Mouse (Mus musculus): ENCODE data around the gene Arih2.
A peak's percentile ranks its signal among the peaks of the same experiment; 100 is the strongest.
"Not testable (repeated sequence)": the region's sequence is repeated elsewhere in the genome, so short reads cannot be mapped to it uniquely, and the experiment has no call there.

The Arih2 gene

DNA sequence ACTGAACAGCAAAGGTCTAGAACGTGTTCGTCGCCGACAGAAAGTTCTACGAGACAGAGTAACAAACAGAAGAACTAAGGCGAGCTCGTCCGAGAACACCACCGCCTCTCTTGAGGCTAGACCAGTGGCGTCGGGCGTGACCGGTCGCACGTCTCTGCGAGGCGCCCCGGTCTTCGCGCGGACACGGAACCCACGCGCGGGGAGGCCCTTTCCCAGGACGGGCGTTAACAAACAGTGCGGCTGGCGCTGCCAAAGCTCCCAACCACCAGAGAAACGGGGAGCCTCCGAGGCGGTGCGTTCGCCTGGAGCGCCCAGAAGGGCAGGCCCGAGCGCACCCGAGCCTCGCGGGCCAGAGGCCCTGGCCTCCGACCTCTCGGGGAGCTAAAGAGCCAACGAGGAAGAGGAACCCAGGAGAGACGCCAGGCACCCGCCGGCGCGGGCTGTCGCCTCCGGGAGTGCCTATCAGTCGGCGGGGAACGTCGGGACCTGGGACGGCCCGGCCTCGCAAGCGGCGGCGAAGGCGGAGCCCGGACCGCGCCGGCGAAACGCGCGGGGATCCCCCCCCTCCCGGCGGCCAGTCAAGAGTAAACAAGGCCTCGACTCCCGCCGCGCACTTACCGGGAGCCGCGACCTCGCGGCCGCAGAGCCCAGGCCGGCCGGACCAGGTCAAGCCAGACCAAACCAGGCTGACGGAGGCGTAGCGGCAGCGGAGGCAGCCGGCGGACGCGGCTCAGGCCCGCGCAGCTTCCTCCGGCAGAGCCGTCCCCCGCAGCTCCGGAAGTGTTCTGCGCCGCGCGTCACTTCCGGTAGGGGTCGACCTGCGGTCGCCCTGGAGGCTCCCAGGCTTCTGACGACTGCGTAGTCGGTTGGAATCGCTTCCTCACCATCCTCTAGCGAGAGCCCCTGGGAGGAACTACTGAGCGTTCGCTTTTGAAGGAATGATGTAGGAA, at the start of gene Arih2:
Gene Arih2 (minus strand): TSS at position 776 of the 950 bp plus-strand sequence.
- peak; percentile 83 to 88 for DNase-seq (ENCODE audit: low spot score in 2 of 2)

DNA sequence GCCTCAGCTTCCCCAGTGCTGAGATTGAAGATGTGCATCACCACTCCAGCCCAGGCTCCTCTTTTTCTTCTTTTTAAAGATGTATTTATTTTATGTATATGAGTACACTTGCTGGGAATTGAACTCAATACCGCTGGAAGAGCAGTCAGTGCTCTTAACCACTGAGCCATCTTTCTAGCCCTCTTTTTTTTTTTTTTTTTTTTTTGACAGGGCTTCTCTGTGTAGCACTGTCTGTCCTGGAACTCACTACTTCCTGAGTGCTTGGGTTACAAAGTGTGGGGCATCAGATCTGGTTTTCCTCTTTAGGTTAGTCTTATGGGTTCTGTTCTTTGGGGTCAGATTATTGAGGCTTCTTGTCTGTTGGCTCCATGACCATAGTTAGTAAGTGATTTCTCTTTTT, 45.3 kb upstream of the Arih2 start:
- no peak for DNase-seq (ENCODE audit: low spot score in 2 of 2)

DNA sequence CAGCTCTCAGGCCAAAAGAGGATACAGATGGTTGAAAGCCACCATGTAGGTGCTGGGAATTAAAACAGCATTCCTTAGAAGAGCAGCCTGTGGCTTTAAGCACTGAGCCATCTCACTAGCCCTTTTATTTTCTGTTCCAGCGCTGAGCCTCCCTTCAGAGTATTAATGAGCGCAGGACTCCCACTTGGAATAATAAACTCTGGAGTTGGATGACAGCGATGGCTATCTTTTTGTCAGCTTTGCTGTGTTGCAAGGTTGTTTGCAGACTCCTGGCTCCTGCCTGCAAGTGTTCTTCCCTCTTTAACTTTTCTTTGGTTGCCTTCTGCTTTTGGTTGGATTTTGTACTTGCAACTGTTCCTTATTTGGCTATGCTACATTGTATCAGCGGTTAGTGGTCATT, 44.8 kb upstream of the Arih2 start:
- DNase-seq (ENCODE audit: low spot score in 2 of 2) = no peak

DNA sequence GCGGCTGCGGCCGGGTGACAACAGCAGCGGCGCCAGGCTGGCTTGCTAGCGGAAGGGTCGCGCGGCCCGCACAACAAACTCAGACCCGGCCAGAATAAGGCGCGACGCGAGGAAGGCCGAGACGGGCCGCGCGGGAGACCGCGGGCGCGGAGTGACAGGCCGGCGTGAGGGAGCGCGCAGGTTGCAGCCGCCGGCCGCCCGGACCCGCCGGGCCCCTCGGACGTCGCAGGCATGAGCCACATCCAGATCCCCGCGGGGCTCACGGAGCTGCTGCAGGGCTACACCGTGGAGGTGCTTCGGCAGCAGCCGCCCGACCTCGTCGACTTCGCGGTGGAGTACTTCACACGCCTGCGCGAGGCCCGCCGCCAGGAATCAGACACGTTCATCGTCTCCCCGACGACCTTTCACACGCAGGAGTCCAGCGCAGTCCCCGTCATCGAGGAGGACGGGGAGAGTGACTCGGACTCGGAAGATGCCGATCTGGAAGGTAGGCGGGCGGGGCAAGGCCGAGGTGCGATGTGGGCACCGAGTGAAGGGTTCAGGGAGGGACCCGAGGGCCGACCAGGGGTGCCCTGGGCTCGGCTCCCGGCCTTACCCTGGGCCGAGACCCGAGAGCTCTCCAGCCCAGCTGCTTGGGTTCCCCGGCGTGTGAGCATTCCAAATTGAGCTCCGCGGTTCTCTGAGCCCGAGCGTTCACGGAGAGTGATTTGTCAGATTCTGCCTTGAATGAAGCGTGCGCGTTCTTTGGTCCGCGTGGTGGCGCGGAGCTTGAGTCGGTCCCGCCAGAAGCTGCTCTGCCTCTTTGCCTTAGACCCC, 43.2 kb upstream of the Arih2 start:
- DNase-seq (ENCODE audit: low spot score in 2 of 2) = peak; percentile 55 to 64

DNA sequence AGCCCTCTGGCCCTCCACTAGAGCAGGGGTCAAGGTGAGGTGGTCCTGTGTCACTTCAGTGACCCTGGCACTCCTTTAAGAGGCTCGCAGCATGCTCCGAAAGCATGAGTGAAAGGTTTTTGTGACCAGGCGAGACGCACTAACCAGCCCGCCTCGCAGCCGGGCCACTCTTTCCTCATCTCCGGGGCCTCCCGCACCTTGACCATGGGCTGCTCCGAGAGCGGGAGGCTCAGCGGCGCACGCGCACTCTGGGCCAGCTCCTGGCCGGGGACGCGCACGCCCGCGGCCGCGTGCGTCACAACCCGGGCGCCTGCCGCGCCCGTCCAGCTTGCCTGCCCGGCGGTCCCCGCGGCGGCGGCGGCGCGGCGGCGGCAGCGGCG, 42.6 kb upstream of the Arih2 start:
- DNase-seq (ENCODE audit: low spot score in 2 of 2) = peak; percentile 77 to 80

DNA sequence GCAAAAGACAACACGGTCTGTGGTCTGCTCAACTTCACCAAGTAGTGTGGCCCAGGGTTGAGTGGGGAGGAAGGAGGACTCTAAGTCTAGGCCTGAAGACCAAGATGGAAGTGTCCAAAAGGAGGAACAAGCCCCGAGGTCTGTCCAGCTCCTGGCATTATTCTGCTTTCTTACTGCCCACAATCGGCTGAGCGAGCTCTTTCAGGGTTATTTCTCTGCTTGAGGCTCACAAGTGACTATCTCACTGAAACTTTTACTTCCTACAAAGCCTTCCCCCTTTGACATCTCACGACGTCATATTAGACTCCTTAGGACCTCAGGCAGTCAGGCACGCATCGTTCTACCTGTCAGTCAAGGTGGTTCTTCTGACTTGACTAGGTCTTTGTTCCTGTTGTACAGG, 42.2 kb upstream of the Arih2 start:
- DNase-seq (ENCODE audit: low spot score in 2 of 2) = no peak

DNA sequence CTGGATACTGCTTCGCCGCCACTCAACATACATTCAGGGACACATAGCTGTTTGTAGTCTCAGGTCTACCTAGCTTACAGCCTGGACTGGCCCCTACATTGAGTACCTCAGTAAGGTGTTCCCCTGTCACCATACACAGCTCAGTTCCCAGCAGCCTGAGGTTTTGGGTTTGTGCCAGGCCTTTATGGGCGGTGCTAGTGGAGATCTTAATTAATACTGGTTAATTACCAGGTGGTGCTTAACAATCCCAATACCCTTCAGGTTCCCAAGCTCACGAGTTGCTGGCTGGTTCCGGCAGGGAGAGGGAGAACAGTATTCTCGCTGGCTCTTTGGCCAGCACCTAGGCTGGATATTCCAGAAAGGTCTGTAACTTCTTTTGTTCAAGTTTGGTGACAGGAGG, 41.7 kb upstream of the Arih2 start:
- no peak for DNase-seq (ENCODE audit: low spot score in 2 of 2)

DNA sequence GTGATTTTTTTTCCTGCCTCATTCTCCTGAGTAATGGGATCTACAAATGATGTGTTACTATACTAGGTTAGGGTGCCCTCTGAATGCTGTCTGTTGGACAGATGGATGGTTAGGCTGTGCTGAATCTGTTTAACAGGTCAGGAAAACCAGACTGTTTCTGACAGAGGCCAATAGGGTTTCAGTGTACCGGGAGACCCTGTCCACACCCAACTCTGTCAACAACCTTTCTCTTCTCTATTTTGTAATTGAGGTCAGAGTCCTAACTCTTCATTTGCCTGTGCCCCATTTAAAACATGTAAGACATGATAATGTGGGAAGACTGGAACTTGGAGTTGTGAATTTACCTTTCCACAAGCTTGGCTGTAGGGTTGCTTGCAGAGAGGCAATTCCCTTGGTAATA, 40.8 kb upstream of the Arih2 start:
- no peak for DNase-seq (ENCODE audit: low spot score in 2 of 2)

DNA sequence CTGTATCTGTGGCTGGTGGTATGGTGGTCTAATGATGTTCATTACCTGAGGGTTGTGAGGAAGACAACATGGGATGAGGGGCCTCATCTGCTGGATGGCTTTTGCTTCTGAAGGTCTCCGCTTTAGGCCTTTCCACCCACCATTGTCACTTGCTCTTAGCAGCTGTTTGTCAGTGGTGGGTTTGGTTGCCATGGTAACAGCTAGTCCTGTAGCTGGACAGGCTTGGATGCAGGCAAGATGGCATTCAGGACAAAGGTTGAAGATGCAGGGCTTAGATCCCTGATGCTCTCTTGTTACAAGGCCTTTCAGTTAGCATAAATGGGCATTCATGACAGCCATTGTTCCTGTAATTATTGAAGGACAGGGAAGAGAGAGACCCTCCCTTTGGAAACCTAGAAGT, 39.9 kb upstream of the Arih2 start, which contains the start of gene Prkar2a:
Gene Prkar2a (plus strand): TSS at position 209 of the 400 bp plus-strand sequence.
- DNase-seq (ENCODE audit: low spot score in 2 of 2) = no peak

DNA sequence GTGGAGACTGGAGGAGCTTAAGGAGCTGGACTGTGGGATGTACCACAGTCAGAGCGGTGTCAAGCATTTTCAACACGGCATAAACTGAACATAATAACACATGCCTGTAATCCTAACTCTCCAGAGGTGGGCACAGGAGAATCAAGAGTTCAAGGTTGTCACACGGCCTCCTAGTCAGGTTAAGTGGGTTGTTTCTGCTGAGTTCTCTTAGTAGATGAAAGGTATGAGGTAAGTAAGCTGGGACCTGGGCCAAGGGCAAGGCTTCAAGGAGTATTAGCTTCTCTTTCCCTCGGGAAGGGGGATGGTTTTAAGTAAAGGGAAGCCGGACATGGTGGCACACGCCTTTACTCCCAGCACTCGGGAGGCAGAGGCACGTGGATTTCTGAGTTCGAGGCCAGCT, 39.3 kb upstream of the Arih2 start:
- DNase-seq (ENCODE audit: low spot score in 2 of 2) = no peak

DNA sequence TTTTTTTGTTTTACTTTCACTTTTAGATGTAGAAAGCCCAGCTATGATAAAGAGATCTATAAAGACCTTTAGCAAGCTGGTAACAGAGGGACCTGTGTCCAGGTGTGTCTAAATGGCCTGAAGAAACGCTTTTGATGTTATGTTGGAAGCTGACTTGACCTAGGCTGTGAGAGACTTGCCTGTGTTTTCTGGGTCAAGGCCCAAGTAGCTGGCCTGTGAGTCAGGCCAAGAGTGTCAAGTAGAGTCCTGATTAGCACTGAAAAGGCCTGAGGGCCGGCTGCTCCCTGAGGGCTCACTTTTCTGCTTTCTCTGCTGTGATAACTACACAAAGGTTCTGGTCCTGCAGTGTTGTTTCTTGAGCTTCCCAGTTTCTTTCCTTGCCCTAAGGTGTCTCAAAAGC, 38.5 kb upstream of the Arih2 start:
- no peak for DNase-seq (ENCODE audit: low spot score in 2 of 2)

DNA sequence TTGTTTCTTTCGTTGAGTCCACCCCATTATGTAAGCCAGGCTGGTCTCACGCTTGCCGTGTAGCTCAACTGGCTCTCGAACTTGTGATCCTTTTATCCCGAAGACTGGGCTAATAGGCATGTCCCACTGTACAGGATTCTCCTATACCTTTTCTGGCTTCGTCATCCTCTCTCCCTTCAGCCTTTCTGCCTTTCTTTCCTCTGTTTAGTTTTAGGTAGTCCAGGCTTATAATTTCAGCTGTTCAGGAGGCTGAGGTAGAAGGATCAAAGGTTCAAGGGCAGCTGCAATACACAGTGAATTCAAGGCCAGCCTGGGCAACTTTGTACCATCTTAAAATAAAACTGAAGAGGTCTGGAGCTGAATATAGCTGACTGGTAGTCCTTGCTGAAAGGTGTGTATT, 38.0 kb upstream of the Arih2 start:
- no peak for DNase-seq (ENCODE audit: low spot score in 2 of 2)

DNA sequence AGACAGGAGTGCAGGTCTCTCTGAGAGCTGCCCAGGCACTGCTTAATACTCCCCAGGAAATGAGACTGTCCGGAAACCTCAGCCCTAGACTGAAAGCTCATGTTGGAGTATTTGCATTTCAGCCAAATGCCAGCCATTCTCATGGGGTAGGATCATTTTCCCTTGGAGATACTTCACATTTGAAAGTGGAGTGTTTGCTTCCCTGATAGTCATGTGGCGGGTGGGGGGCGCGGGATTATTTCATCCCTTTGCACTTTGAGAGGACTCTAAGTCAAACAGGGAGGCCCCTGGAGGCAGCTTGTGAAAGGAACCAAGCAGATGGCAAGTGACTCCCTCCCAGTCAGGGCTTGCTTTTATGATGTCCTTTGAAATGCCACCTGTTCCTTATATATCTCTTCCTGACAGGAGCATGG, 37.3 kb upstream of the Arih2 start:
- DNase-seq (ENCODE audit: low spot score in 2 of 2) = no peak

DNA sequence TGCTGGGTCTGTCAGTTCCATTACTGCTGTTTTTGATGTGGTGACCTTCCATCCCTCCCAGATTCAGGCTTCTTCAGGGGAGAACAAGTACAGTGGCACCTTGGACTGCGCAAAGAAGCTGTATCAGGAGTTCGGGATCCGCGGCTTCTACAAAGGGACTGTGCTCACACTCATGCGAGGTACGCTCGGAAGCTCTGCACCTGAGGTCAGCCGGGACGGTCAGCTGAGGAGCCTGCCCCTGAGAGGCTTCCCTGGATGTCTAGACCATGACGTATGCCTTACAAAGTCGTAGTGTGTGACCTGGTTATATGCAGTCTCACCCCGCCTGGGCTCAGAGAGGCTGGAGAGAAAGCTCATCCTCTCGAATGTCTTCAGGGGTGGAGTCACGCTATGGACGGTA, 30.8 kb upstream of the Arih2 start:
- DNase-seq (ENCODE audit: low spot score in 2 of 2) = no peak

DNA sequence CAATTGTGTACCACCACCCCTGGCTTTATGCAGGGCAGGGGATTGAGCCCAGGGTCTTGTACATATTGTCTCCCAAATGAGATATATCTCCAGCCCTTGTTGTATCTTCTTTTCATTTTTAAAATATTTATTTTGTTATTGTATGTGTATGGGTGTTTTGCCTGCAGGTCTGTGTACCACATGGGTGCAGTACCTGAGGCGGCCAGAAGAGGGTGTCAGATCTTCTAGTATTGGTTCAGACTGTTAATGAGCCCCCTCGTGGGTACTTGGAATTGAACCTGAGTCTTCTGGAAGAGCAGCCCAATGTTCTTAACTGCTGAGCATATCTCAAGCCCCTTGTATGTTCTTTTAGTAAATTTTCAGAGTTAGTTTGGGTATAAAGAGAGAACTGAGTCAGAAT, 24.0 kb upstream of the Arih2 start:
- no peak for DNase-seq (ENCODE audit: low spot score in 2 of 2)

DNA sequence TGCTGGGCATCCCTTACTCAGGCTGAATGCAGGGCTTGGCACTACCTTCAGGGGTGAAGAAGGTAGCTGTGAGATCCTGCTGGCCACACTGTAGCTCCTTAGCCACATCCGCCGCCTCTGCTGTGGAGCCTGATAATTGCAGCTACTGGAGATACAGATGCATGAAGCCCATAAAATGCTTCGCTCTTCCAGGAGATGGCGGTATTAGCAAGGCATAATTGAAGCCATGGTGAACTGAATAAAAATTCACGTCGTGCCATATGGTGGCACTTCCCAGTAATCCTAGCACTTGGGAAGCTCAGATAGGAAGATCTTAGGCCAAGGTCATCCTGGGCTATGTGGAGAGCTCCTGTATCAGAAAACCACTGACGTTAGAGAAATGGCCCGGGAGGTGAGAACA, 20.7 kb upstream of the Arih2 start:
- no peak for DNase-seq (ENCODE audit: low spot score in 2 of 2)

DNA sequence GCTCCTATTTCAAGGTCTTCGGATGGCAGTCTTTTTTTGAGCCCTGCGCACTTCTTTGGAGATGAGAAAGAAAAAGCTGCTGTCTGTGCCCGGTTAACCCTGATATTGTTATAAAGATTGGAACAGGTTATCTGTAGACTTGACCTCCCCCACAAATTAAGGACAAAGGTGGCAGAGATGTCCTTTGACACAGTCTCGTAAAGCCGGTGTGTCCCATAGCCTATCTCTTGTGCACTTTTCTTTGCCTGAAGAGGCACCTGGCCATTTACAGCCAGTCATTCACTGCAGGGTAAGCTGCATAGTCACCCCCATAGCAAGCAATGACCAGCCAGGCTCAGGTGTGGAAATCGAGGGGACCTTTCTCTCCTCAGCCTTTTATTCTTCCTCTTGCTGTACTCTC, 13.5 kb upstream of the Arih2 start:
- no peak for DNase-seq (ENCODE audit: low spot score in 2 of 2)

DNA sequence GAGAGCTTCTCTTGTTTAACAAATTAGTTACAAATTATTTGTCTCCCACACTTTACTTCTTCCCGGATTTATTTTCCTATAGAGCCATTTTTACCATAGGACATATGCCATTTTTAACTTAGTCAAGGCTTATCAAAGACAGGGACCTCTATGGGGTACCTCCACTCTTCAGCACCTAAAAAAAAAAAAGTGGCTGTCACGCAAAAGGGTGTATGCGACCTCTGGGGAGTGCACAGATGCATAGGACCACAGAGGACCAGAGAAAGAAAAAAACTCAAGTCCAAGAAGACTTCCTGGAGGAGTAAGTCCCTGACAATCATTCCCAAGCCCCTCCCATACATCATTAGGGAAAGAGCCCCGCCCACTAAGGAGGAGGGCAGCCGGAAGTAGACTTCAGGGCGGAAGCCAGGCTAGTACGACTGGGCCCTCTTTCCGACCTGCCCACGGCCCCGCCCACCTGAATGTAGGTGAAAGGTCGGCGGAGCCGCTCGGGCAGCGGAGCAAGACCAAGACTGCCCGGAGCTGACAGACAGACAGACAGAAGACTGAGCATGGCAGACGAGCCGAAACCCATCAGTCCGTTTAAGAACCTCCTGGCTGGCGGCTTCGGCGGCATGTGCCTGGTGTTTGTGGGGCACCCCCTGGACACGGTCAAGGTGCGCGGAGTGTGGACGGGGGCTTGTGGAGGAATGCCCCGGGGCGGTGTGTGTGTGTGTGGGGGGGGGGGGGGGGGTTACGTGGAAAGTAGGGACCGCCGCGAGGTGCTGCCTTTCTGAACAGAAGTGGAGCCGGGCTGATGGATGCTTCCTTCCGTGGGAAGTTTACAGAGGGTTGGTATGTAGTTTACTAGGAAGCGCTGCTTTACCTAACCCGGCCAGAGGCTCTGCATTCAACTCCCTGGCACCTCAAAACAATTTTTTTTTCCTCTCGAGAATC, 12.8 kb upstream of the Arih2 start, which contains the start of gene Slc25a20:
Gene Slc25a20 (plus strand): TSS at position 412 of the 936 bp plus-strand sequence.
- peak; percentile 47 to 62 for DNase-seq (ENCODE audit: low spot score in 2 of 2)

DNA sequence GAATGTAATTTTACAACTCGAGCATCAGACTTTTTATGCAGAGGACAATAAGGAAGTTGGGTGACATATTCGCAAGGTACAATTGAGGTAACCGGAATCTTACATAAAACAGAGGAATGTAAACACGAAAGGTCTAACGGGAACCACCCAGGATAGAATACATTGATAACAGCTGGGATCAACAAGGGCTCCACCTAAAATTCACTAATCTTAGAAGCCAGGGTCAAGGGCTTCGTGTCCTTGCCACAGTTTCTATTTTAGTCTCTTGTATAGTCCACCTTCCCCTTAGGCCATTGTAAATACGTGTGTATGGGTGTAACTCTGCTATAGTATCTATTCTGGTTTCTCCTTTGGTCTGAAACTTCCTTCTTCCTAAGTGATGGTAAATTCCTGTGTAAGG, 6.7 kb upstream of the Arih2 start:
- not testable (repeated sequence) for DNase-seq (ENCODE audit: low spot score in 2 of 2)

DNA sequence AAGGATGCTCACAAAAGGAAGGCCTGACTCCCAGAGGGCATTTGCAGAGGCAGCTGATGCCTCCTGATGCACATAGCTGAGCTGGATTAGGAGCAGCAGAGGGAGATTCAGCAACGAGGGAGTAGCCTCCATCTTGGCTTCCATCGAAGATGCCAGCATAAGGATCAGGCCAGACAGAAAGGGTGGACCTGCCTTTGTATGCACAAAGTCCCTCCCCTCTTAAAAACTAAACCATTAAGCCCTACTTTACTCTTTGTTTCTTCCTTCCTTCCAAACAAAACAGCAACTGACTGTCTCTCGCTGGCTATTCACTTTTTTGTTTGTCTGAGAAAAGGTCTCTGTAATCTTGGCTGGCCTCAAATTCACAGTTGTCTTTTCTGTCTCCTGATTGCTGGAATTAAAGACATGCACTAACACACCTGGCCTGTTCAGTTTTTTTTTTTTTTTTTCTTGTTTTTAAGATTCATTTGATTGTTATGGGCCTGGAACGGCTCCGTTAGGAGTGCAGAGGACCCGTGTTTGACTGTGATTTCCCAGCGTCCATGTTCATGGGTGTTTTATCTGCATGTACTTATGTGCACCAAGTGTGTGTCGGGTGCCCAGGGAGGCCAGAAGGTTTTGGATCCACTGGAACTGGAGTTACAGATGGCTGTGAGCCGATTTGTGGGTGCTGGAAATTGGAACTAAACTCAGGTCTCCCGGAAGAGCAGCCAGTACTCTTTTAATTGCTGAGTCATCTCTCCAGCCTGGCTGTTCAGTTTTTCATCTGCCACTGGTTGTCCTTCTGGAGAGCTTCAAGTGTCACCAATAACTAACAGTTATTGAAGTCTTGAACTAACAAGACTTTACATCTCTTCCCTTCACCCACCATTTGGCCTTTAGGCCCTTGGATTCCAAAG, 5.6 kb upstream of the Arih2 start:
- DNase-seq (ENCODE audit: low spot score in 2 of 2) = no peak
